Mouse (Mus musculus) spleen, adult 12 weeks (tissue): ENCODE measurements at regions not wholly inside any gene's neighbourhood (a gene's known extent, or its start where the extent isn't known, plus 50 kb on each side); places are given as distances from the start of the nearest gene placed in this dataset.

ENCODE experiments used
- DNase-seq: peaks from one replicate; pipeline ENCODE4 v3.0.0; 2022; ENCODE audit warnings: low spot score

DNA sequence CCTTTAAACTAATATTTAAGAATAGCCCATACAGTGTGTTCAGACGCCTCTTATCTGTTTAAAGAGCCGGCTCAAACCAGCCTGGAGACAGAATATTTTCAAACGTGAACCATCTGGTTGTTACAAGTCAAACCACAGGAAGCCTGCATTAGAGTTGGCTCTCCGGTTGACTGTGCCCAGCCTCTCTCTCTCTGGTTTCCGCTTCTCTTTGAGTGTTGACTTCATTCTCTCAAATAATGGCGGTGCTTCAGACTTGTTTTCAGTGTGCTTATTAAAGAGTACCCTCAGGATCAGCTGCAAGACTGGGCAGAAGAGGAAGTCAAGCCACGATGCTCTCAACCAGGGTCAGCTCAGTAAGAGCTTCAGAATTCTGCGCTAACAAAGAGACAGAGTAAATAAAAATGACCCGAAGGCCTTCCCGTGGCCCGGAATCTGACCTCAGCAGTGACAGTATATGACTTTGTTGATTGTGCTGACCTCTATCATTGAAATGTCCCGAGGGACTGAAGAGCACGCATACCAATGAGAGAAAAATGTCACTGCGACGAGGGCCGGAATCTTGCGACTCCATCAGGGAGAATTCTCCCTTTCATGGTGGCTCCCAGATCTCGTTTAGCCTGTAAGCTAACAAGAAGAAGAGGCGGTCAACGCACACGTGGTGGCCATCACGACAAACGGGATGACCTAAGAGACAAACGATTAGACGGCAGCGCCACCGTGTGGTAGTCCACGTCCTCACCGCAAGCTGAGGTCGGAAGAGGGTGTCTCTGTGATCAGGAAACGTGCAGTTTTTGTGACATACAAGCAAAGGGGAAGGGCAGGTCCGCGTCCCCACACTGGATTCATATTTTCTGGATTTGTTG, 55.3 kb upstream of the Cpsf6 start:
- peak; percentile 69 for DNase-seq

DNA sequence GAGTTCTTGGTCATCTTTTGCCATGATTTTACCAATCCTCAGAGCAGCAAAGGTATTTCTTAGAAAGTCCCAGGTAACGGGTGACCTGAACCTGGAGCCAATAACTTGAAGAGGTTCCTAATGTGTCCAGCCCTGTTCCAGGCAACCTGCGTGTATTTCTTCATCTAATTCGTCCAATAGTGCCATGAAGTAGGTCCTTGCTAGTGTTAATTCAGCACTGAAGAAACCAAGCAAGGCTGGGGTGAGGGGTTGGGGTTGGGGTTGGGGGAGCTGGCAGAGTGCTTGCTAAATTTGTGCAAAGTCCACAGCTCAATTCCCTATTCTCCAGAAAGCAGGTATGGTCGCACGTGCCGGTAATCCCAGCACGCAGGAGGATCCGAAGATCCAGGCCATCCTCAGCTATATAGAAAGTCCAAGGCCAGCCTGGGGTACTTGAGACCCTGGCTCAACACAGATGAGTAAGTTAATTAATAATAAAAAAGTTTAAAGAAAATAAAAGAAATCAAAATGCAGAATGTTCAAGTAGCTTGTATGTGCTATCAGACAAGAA, 54.6 kb upstream of the Cpsf6 start:
- no peak for DNase-seq

DNA sequence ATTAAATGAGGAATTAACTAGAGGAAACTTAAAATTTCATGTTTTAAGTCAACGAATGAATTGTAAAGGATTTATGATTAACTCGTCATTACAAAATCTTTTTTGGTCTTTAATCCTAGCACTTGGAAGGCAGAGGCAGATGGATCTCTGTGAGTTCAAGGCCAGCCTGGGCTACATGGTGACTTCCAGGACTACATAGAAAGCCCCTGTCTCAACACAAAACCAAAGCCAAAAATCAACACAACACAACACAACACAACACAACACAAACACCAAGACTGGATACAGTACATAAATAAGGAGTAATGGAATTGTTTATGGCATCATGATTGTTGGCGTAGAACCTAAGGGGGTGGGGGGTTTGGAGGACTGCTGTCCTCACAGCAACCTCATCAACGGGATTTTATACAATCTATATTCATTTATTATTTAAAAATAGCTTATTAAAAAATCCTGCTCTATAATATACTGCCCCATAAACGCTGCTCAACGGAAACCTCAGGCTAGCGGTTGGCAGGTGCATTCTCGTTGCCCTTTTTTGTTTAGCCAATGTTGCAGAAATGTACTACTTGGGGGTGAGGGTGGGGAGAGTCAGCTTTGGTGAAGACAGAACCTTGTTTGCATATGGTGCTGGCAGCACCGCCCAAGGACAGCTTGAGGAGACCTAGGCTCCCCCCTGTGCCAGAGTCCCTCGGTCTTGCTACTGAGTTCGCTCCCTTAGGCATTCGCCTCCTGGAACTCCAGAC, 53.9 kb upstream of the Cpsf6 start:
- no peak for DNase-seq

GRCm38 (mm10) chr10:117432871-117433546, 53.2 kb upstream of the Cpsf6 start:
- DNase-seq = no peak

DNA sequence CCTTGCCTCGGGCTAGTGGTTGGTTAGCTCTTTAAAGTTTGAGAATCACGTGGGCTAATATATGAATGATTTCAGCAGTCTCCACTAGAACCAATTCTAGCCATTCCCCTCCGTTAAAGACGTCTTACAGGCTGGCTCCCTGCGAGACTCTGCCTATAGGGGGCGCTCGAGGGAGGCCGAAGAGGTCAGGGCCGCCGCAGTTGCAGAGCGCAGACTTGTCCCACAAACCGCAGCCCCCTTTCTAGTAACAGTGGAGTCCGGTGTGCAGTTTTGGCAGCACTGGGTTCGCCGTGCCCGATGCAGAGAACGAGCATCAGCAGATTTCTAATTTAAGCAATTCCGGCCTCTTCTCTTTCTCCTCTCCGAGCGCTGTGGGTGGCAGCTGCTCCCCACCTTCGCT, 52.6 kb upstream of the Cpsf6 start:
- peak; percentile 55 for DNase-seq

- no peak for DNase-seq
These were observed 52.0 kb upstream of the Cpsf6 start for GRCm38 (mm10) chr10:117431850-117432249.

DNA sequence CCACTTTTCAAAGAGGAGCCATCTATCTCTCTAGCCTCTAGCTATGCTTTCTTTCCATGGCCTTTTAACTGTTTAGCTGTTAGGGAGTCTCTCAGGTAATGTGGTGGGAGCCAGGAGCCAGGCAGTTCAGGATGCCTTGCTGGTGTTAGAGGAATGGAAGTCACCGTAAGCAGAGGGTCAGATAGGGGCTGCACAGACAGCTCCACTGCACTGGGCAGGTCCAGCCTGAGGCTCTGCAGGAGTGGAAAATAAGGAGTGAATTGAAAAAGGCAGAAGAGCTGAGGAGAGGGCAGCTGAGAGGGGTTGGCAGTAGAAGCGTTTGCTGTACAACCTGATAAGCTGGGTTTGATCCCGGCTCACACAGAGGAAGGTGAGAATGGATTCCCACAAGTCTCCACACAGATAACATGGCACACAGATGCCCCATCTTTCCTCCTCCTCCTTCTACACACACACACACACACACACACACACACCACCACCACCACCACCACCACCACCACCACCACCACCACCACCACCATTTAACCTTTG, 51.3 kb upstream of the Cpsf6 start:
- no peak for DNase-seq

DNA sequence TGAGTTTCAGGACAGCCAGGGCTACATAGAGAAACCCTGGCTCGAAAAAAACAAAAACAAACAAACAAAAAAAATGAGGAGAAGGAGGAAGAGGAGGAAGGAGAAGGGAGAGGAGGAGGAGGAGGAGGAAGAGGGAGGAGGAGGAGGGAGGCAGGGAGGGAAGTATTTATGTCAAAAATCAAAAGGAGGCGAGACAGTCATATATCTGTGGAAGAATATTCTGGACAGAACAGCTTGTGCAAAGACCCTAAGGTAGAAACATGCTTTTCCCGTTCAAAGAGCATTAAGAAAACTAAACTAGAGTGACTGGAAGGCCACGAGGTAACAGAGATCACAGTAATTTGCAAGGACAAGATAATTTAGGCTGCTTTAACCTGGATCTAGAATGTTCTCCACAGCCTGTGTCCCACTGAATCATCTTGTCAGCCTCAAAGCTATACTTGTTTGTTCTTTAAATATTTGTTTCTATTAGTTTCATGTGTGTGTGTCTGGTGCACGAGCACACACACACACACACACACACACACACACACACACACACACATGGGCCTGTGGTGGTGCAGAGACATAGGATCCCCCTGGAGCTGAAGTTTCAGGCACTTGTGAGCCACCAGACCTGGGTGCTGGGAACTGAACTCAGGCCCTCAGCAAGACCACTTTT, 50.5 kb upstream of the Cpsf6 start:
- no peak for DNase-seq

DNA sequence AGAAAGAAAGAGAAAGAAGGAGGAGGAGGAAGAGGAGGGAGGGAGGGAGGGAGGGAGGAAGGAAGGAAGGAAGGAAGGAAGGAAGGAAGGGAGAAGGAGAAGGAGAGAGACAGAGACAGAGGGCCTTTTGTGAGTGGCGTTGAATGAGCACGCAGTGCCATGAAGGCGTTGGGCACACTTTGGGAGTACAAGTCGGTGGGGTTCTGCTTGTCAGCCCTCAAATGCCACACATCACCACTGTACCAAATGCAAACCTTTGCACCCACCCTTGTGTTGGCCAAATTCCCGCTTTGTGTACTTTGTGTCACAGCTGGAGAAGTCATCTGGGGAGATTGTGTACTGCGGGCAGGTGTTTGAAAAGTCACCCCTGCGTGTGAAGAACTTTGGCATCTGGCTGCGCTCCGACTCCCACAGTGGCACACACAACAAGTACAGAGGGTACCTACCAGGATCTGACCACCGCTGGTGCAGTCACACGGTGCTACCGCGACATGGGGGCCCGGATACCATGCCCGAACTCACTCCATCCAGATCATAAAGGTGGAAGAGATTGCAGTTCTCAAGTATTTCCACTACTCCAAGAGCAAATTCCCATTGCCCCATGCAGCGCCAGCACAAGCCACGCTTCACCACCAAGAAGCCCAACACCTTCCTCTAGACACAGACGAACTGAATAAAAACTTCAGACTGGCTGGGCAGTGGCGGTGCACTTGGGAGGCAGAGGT, 49.8 kb upstream of the Cpsf6 start:
- no peak for DNase-seq
